Mouse (Mus musculus) limb, embryonic 10.5 days (tissue): ENCODE measurements around the gene Fam177a. TPM values are rescaled to one million over a fixed set of nuclear protein-coding genes. Genes with fewer than 3 reads are reported as not detected.
"Not testable (repeated sequence)": the region's sequence is repeated elsewhere in the genome, so short reads cannot be mapped to it uniquely, and the experiment has no call there.

Experiments used
- DNase-seq: peaks from one replicate; pipeline ENCODE4 v3.0.0-alpha.2; 2017; ENCODE audit warnings: low spot score
- H3K27ac ChIP-seq: fragments of 300-500 bp; sonication (generic); 2 replicates; pipeline ENCODE4 v1.5.1; 2016; ENCODE audit warnings: mild to moderate bottlenecking
- H3K27me3 ChIP-seq: fragments of 300-500 bp; sonication (generic); 2 replicates; pipeline ENCODE4 v1.6.1; 2016; ENCODE audit warnings: low read depth, mild to moderate bottlenecking; ENCODE audit not compliant: poor library complexity, severe bottlenecking
- H3K36me3 ChIP-seq: fragments of 300-500 bp; sonication (generic); 2 replicates; pipeline ENCODE4 v1.6.1; 2016; ENCODE audit warnings: mild to moderate bottlenecking, moderate library complexity
- H3K4me1 ChIP-seq: fragments of 300-500 bp; sonication (generic); 2 replicates; pipeline ENCODE4 v1.6.1; 2016
- H3K4me3 ChIP-seq: fragments of 300-500 bp; sonication (generic); 2 replicates; pipeline ENCODE4 v1.5.1; 2016; ENCODE audit warnings: mild to moderate bottlenecking, moderate library complexity
- H3K9me3 ChIP-seq: fragments of 300-500 bp; sonication (generic); replicated peaks from 2 replicates; pipeline ENCODE4 v1.6.1; 2016; ENCODE audit warnings: mild to moderate bottlenecking
- WGBS: fragments of 180-500 bp; shearing (Covaris S2); methylation state at CpG from one replicate; pipeline ENCODE4 v1.1.7; 2016; 5-methylcytosine and 5-hydroxymethylcytosine counted together
- polyA plus RNA-seq: library from polyadenylated mRNA; unstranded; fragments of >200 nt; fragmentation: Nextera tagmentation; extraction: Ambion mirVana; gene quantifications from 2 replicates; pipeline ENCODE4 v1.2.1, GENCODE M21; 2016

The Fam177a gene
- polyA plus RNA-seq, 1 experiment from 2014 or later: 11.2 TPM

- not testable (repeated sequence) for H3K36me3 ChIP-seq, H3K4me3 ChIP-seq, H3K9me3 ChIP-seq, H3K27ac ChIP-seq, H3K4me1 ChIP-seq, DNase-seq, H3K27me3 ChIP-seq
- no CpG with 5 or more reads among the region's 8 CpGs for WGBS
Measured at GRCm38 (mm10) chr12:55187686-55188085, 63.4 kb downstream of the Fam177a start.

GRCm38 (mm10) chr12:55189127-55189526 lies 64.9 kb downstream of the Fam177a start:
- H3K9me3 ChIP-seq, H3K4me3 ChIP-seq, H3K4me1 ChIP-seq, DNase-seq, H3K36me3 ChIP-seq, H3K27ac ChIP-seq, H3K27me3 ChIP-seq: not testable (repeated sequence)
- WGBS: no CpG with 5 or more reads among the region's 5 CpGs

Other genes starting within 250 kb of the Fam177a start
- not detected in 2 replicates for gene Gm20403, start 137.9 kb upstream of the Fam177a start, polyA plus RNA-seq
- gene Baz1a, start 110.1 kb upstream of the Fam177a start, polyA plus RNA-seq: 31.6 and 36.1 TPM in 2 replicates
- gene 2700097O09Rik, start 44.4 kb upstream of the Fam177a start, polyA plus RNA-seq: 45.4 and 46.4 TPM in 2 replicates
- 123 and 150 TPM in 2 replicates for gene Srp54a, start 44.2 kb upstream of the Fam177a start, polyA plus RNA-seq
- gene Srp54b, start 30.6 kb downstream of the Fam177a start, polyA plus RNA-seq: 39.9 and 47.9 TPM in 2 replicates
- gene 1700047I17Rik2, start 75.1 kb downstream of the Fam177a start, polyA plus RNA-seq: 2.7 and 3.4 TPM in 2 replicates
- gene Srp54c, start 105.7 kb downstream of the Fam177a start, polyA plus RNA-seq: 45.8 and 54.1 TPM in 2 replicates
- gene 1110008L16Rik, start 175.1 kb downstream of the Fam177a start, polyA plus RNA-seq: 20.9 and 22.2 TPM in 2 replicates
- 19.6 and 23.3 TPM in 2 replicates for gene Ppp2r3c, start 178.5 kb downstream of the Fam177a start, polyA plus RNA-seq